Mouse (Mus musculus) midbrain, embryonic 16.5 days (tissue): Measurements from ENCODE around the gene Ormdl3. TPM values are rescaled to one million over a fixed set of nuclear protein-coding genes. Genes with fewer than 3 reads are reported as not detected.

Experiments used
- polyA plus RNA-seq: library from polyadenylated mRNA; unstranded; fragments of >200 nt; fragmentation: Nextera tagmentation; extraction: Ambion mirVana; gene quantifications from 2 replicates; pipeline ENCODE4 v1.2.1, GENCODE M21; 2015

The Ormdl3 gene
- polyA plus RNA-seq, 1 experiment from 2014 or later, result 121 TPM

Other genes starting within 250 kb of the Ormdl3 start
- 2.4 and 2.9 TPM in 2 replicates for gene Ppp1r1b, start 239.0 kb downstream of the Ormdl3 start, polyA plus RNA-seq
- gene Stard3, start 229.0 kb downstream of the Ormdl3 start, polyA plus RNA-seq, result 32.9 and 37.0 TPM in 2 replicates
- gene Tcap, start 203.6 kb downstream of the Ormdl3 start, polyA plus RNA-seq, result 0.22 TPM in 1 of 2 replicates, not detected in the other
- gene Pnmt, start 200.9 kb downstream of the Ormdl3 start, polyA plus RNA-seq, result 1.5 and 1.7 TPM in 2 replicates
- 7.4 and 8.6 TPM in 2 replicates for gene Pgap3, start 186.9 kb downstream of the Ormdl3 start, polyA plus RNA-seq
- 5.2 and 5.7 TPM in 2 replicates for gene Erbb2, start 174.9 kb downstream of the Ormdl3 start, polyA plus RNA-seq
- gene Mien1, start 148.4 kb downstream of the Ormdl3 start, polyA plus RNA-seq, result 252 TPM in 2 replicates
- gene Grb7, start 141.0 kb downstream of the Ormdl3 start, polyA plus RNA-seq, result 0.42 and 0.82 TPM in 2 replicates
- not detected in 2 replicates for gene Ikzf3, start 41.3 kb downstream of the Ormdl3 start, polyA plus RNA-seq
- gene Zpbp2, start 36.3 kb downstream of the Ormdl3 start, polyA plus RNA-seq, result 0.15 TPM in 1 of 2 replicates, not detected in the other
- gene Lrrc3c, start 10.9 kb upstream of the Ormdl3 start, polyA plus RNA-seq, result not detected in 2 replicates
- gene Gm12355, start 38.3 kb upstream of the Ormdl3 start, polyA plus RNA-seq, result 0.18 and 0.65 TPM in 2 replicates
- not detected in 2 replicates for gene Gsdma3, start 39.0 kb upstream of the Ormdl3 start, polyA plus RNA-seq
- gene Gsdma2, start 59.4 kb upstream of the Ormdl3 start, polyA plus RNA-seq, result not detected in 2 replicates
- gene Gsdma, start 77.0 kb upstream of the Ormdl3 start, polyA plus RNA-seq, result not detected in 2 replicates
- 175 and 182 TPM in 2 replicates for gene Psmd3, start 95.2 kb upstream of the Ormdl3 start, polyA plus RNA-seq
- gene Csf3, start 113.9 kb upstream of the Ormdl3 start, polyA plus RNA-seq, result not detected in 2 replicates
- 75.1 and 77.5 TPM in 2 replicates for gene Med24, start 142.1 kb upstream of the Ormdl3 start, polyA plus RNA-seq
- 139 and 149 TPM in 2 replicates for gene Thra, start 153.3 kb upstream of the Ormdl3 start, polyA plus RNA-seq
- 3.5 and 5.2 TPM in 2 replicates for gene Nr1d1, start 188.0 kb upstream of the Ormdl3 start, polyA plus RNA-seq
- gene Msl1, start 208.1 kb upstream of the Ormdl3 start, polyA plus RNA-seq, result 29.2 and 33.2 TPM in 2 replicates
- gene Casc3, start 217.5 kb upstream of the Ormdl3 start, polyA plus RNA-seq, result 47.0 and 51.7 TPM in 2 replicates
- 9.6 and 10.6 TPM in 2 replicates for gene Rapgefl1, start 249.4 kb upstream of the Ormdl3 start, polyA plus RNA-seq